In genomic region chr11:102540286-102540685, GRCm38 (mm10) we compare ENCODE assay signal across 4 mouse cellular contexts. TPM values are rescaled to one million over a fixed set of nuclear protein-coding genes. Genes with fewer than 3 reads are reported as not detected.
"Had no signal": no experiment of that assay in that cellular context is flagged by ENCODE, and none has a peak within 500 bp of the region (broad histone marks: within the 10 kb centered on the region; RNA-seq: fewer than 3 reads in every experiment).

No protein-coding gene starts in this region.

RNA-seq across cellular contexts. Expression of gene Gm11627, which starts 39.0 kb away (rescaled TPM):
- total RNA-seq: common myeloid progenitor, adult 5-6 weeks; gastrocnemius, postnatal 36 days; granulocyte monocyte progenitor cell, adult 5-6 weeks had no signal
- polyA plus RNA-seq: erythroblast, embryonic 14.5 days had no signal
